Mouse (Mus musculus) brain, embryonic 14.5 days (tissue): ENCODE results near the gene Rnf185.

ENCODE experiments used
- CTCF ChIP-seq: fragments of 200-500 bp; IDR thresholded peaks from 2 replicates; pipeline ENCODE4 v1.5.1; 2012; ENCODE audit warnings: inconsistent platforms, mild to moderate bottlenecking, moderate library complexity, borderline replicate concordance; ENCODE audit not compliant: insufficient read depth, insufficient read length; ENCODE audit errors: extremely low read depth
- POLR2A ChIP-seq: fragments of 200-500 bp; IDR thresholded peaks from 2 replicates; pipeline ENCODE4 v1.6.1; 2012; ENCODE audit warnings: mild to moderate bottlenecking, inconsistent platforms, borderline replicate concordance; ENCODE audit not compliant: poor library complexity, insufficient read depth, insufficient read length, severe bottlenecking; ENCODE audit errors: extremely low read depth

- no peak for TF ChIP-seq CTCF
- TF ChIP-seq POLR2A: no peak
These were observed 70.9 kb downstream of the Rnf185 start for GRCm38 (mm10) chr11:3381148-3381814.
